Mouse (Mus musculus) lung, embryonic 14.5 days (tissue): Measurements from ENCODE around the gene Cfap54. TPM values are rescaled to one million over a fixed set of nuclear protein-coding genes. Genes with fewer than 3 reads are reported as not detected.

ENCODE experiments used
- ATAC-seq: fragments of 200-750 bp; cut with Nextera tagmentation; 2 replicates; pipeline ENCODE4 v1.8.0; 2017; ENCODE audit warnings: mild to moderate bottlenecking, moderate TSS enrichment, moderate library complexity; ENCODE audit not compliant: insufficient read depth
- DNase-seq: peaks from one replicate; pipeline ENCODE4 v3.0.0-alpha.2; 2015
- H3K27ac ChIP-seq: fragments of 300-500 bp; sonication (generic); 2 replicates; pipeline ENCODE4 v1.5.1; 2014; ENCODE audit warnings: low read depth, mild to moderate bottlenecking, moderate library complexity
- H3K27me3 ChIP-seq: fragments of 300-500 bp; sonication (generic); 2 replicates; pipeline ENCODE4 v1.6.1; 2014; ENCODE audit warnings: low read length, control low read depth; ENCODE audit not compliant: insufficient read depth
- H3K36me3 ChIP-seq: fragments of 300-500 bp; sonication (generic); 2 replicates; pipeline ENCODE4 v1.6.1; 2014; ENCODE audit warnings: control low read depth; ENCODE audit not compliant: insufficient read depth
- H3K4me1 ChIP-seq: fragments of 300-500 bp; sonication (generic); 2 replicates; pipeline ENCODE4 v1.6.1; 2014; ENCODE audit warnings: antibody characterized with exemption, control low read depth; ENCODE audit not compliant: insufficient read depth
- H3K4me2 ChIP-seq: fragments of 300-500 bp; sonication (generic); 2 replicates; pipeline ENCODE4 v1.6.1; 2014; ENCODE audit warnings: mild to moderate bottlenecking
- H3K4me3 ChIP-seq: fragments of 300-500 bp; sonication (generic); 2 replicates; pipeline ENCODE4 v1.5.1; 2014; ENCODE audit warnings: low read depth, low read length
- H3K9ac ChIP-seq: fragments of 300-500 bp; sonication (generic); 2 replicates; pipeline ENCODE4 v1.6.1; 2014
- H3K9me3 ChIP-seq: fragments of 300-500 bp; sonication (generic); 2 replicates; pipeline ENCODE4 v1.6.1; 2016; ENCODE audit warnings: low read depth, low read length, control low read depth
- CTCF ChIP-seq: IDR thresholded peaks from 2 replicates; pipeline ENCODE4 v1.5.1; 2016; ENCODE audit warnings: antibody characterized with exemption, low read depth
- WGBS: fragments of 180-500 bp; shearing (Covaris S2); extraction: QIAGEN DNeasy Blood & Tissue Kit; methylation state at CpG from one replicate; pipeline ENCODE4 v1.1.7; 2014; 5-methylcytosine and 5-hydroxymethylcytosine counted together
- polyA plus RNA-seq: library from polyadenylated mRNA; unstranded; fragments of >200 nt; fragmentation: Nextera tagmentation; extraction: Ambion mirVana; gene quantifications from 2 replicates; pipeline ENCODE4 v1.2.1, GENCODE M21; 2014

The Cfap54 gene
- polyA plus RNA-seq, 1 experiment from 2014 or later = 0.70 TPM

DNA sequence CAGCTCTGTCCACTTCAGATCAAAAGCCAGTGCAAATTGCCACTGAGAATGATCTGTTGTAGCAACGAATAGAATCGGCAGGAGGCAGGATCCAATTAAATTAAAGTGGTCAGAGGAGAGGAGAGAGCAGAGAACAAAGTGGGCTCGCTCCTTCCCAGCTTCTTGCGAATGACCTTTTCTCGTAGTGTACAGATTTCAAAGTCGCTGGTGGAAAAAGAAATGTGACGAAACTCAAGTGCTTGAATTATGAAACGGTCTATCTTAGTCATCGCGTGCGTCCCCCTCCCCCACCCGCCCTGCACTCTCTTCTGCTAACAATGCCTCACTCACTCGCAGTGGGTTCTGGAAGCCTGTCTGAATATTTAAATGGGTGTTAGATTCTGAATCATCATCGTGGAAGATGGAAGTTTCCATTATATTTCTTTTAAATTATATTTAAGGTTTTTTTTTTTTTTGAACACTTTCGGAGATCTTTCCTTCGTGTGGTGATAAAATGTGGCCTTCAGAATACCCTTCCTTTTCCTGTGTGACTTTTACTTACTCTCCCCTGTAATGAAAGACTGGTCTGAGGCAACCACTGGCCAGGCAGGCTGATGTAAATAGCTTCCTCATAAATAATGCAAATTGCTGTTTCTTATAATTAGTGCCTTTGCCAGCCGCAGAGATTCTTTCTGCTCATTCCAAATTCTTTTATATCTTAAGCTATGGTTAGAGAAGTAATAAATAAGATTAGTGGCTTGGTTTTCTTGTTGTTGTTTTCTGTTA, 2.0 kb upstream of the Cfap54 start:
- Histone ChIP-seq H3K27me3 (no peaks in the 10 kb centered on the region), H3K4me3 (peak overlapping the region; percentile 10; the same call in 1 of the 2 replicates), H3K4me1 (no peaks in the 10 kb centered on the region), H3K27ac (no peak overlapping the region), H3K9ac (no peak overlapping the region), H3K9me3 (no peaks in the 10 kb centered on the region), H3K4me2 (peak overlapping the region; percentile 48), H3K36me3 (no peaks in the 10 kb centered on the region)
- TF ChIP-seq CTCF = no peak
- 15% methylated on average over 17 of the region's 17 CpGs for WGBS
- ATAC-seq (no peak), DNase-seq (peak; percentile 42)

DNA sequence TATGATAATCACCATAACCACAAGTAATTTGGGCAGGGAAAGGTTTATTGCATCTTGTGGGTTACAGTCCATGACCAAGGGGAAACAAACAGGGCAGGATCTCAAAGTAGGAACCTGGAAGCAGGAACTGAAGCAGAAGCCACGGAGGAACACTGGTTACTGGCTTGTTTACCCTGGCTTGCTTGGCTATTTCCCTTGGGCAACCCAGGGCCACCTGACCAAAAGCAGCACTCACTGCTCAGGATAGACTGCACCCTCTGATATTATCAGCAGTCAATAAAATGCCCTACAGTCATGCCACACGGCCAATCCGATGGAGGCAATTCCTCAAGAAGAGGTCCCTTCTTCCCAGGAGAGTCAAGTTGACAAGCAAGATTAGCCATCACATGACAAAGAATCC, 1.9 kb downstream of the Cfap54 start:
- no peak for TF ChIP-seq CTCF

DNA sequence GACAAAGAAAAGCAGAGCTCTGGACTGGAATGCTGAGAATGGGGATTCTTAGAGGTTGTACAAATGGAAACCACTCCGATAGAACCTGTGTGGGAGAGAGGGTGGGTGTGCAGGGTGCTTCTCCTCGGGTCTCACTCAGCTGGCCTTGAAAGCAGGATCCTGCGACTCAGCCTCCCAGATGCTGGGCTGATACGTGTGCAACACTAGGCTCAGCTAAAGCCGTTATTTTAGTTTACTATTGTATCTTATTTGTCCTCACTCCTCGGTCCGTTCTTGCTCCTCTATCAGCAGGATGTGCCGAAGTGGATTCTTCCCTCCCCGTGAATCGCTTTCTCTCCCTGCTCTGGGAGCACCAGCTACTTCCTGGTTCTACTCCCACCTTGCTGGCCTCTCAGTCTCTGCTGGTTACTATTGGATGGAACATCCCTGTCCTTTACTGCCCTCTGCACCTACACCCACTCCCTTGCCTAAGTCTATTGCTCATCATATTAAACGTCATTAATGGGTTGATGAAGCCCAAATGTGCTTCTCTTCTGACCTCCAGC, 3.4 kb downstream of the Cfap54 start:
- WGBS = 67% methylated on average over 11 of the region's 11 CpGs

More for the DNA sequence above, 1.9 kb downstream of the Cfap54 start:
- ATAC-seq (no peak), DNase-seq (no peak)
- Histone ChIP-seq H3K9ac (no peak overlapping the region), H3K4me3 (no peak overlapping the region), H3K9me3 (no peaks in the 10 kb centered on the region), H3K4me2 (no peak overlapping the region), H3K4me1 (no peaks in the 10 kb centered on the region), H3K36me3 (no peaks in the 10 kb centered on the region), H3K27ac (no peak overlapping the region), H3K27me3 (no peaks in the 10 kb centered on the region)
- 84% methylated on average over 3 of the region's 3 CpGs for WGBS

GRCm38 (mm10) chr10:93076376-93076775, 5.0 kb downstream of the Cfap54 start:
- H3K36me3 ChIP-seq = no peaks in the 10 kb centered on the region
- no peak overlapping the region for H3K4me3 ChIP-seq
- 85% methylated on average over 9 of the region's 9 CpGs for WGBS
- H3K9ac ChIP-seq = no peak overlapping the region
- no peaks in the 10 kb centered on the region for H3K27me3 ChIP-seq
- no peak overlapping the region for H3K4me2 ChIP-seq
- no peaks in the 10 kb centered on the region for H3K4me1 ChIP-seq
- ATAC-seq (no peak), DNase-seq (no peak)
- TF ChIP-seq CTCF = no peak
- H3K27ac ChIP-seq = no peak overlapping the region
- H3K9me3 ChIP-seq = no peaks in the 10 kb centered on the region

More for the DNA sequence above, 3.4 kb downstream of the Cfap54 start:
- Histone ChIP-seq H3K27ac (no peak overlapping the region), H3K4me2 (no peak overlapping the region), H3K4me3 (no peak overlapping the region), H3K36me3 (no peaks in the 10 kb centered on the region), H3K27me3 (no peaks in the 10 kb centered on the region), H3K9ac (no peak overlapping the region), H3K4me1 (no peaks in the 10 kb centered on the region), H3K9me3 (no peaks in the 10 kb centered on the region)
- no peak for ATAC-seq
- DNase-seq = no peak
- TF ChIP-seq CTCF = no peak

DNA sequence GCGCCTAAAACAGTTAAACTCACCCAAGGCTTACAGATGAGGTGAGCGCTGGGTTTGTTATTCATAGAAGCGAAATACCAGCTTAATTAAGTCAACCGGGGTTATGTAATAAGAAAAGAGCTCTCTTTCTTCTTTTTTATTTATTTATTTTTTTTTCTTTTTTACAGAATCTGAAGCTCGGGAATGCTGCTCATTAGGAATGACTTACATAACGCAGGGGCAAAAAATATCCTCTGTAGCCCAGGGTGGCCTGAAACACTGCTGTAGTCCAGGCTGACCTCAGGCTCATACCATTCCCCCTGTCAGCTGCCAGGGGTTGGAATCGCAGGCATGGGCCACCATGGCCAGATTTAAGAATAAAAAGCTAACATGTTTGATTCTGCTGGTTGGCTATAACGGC, 5.6 kb downstream of the Cfap54 start:
- Histone ChIP-seq H3K9me3 (no peaks in the 10 kb centered on the region), H3K4me2 (no peak overlapping the region), H3K4me3 (no peak overlapping the region), H3K9ac (no peak overlapping the region), H3K27me3 (no peaks in the 10 kb centered on the region), H3K36me3 (no peaks in the 10 kb centered on the region), H3K4me1 (no peaks in the 10 kb centered on the region), H3K27ac (no peak overlapping the region)
- 68% methylated on average over 8 of the region's 8 CpGs for WGBS
- ATAC-seq = no peak
- no peak for DNase-seq
- no peak for TF ChIP-seq CTCF

- TF ChIP-seq CTCF = no peak
- H3K27ac ChIP-seq = no peak overlapping the region
- no peak overlapping the region for H3K4me3 ChIP-seq
- no peaks in the 10 kb centered on the region for H3K4me1 ChIP-seq
- H3K4me2 ChIP-seq = no peak overlapping the region
- DNase-seq (no peak), ATAC-seq (no peak)
- H3K36me3 ChIP-seq = no peaks in the 10 kb centered on the region
- 67% methylated on average over 2 of the region's 2 CpGs for WGBS
- H3K9ac ChIP-seq = no peak overlapping the region
- H3K9me3 ChIP-seq = no peaks in the 10 kb centered on the region
- no peaks in the 10 kb centered on the region for H3K27me3 ChIP-seq
Measured at GRCm38 (mm10) chr10:93072769-93073168, 8.6 kb downstream of the Cfap54 start.

DNA sequence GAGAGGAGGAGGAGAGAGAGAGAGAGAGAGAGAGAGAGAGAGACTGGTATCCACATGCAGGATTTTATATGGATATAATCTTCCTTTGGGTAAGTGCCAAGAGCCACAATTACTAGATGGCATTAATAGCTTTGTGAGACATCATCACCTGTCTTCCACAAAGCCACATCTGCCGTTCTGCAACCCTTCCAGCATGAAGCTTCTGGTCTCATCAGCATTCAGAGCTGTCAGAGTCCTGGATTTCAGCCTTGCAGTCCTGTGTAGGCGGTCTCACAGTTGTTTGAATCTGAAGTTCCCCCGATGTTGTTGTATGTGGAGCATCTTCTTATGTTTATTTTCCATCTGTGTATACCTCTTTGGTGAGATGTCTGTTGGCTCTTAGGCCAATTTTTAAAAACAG, 9.7 kb downstream of the Cfap54 start:
- 64% methylated on average over 3 of the region's 3 CpGs for WGBS
- Histone ChIP-seq H3K4me2 (no peak overlapping the region), H3K27ac (no peak overlapping the region), H3K9me3 (no peaks in the 10 kb centered on the region), H3K9ac (no peak overlapping the region), H3K4me3 (no peak overlapping the region), H3K27me3 (no peaks in the 10 kb centered on the region), H3K36me3 (no peaks in the 10 kb centered on the region), H3K4me1 (no peaks in the 10 kb centered on the region)
- no peak for DNase-seq
- TF ChIP-seq CTCF = no peak
- no peak for ATAC-seq
